Mouse (Mus musculus) heart, adult 2 months (tissue): ENCODE measurements at regions not wholly inside any gene's neighbourhood (a gene's known extent, or its start where the extent isn't known, plus 50 kb on each side); places are given as distances from the start of the nearest gene placed in this dataset.

Experiments used
- DNase-seq, 2 experiments: peaks; one replicate each; pipeline ENCODE4 v3.0.0; 2021
- H3K27ac ChIP-seq: fragments of 200-600 bp; 2 replicates; pipeline ENCODE4 v1.8.1; 2022
- H3K27me3 ChIP-seq: fragments of 200-500 bp; 2 replicates; pipeline ENCODE4 v1.6.1; 2012; ENCODE audit warnings: mild to moderate bottlenecking, low read length, inconsistent platforms, mixed read lengths; ENCODE audit not compliant: control insufficient read depth, insufficient read depth
- H3K36me3 ChIP-seq: fragments of 200-500 bp; 2 replicates; pipeline ENCODE4 v1.6.1; 2012; ENCODE audit warnings: low read length, inconsistent platforms; ENCODE audit not compliant: control insufficient read depth, insufficient read depth
- H3K4me1 ChIP-seq: fragments of 200-500 bp; 2 replicates; pipeline ENCODE4 v1.6.1; 2011; ENCODE audit warnings: low read length; ENCODE audit not compliant: control insufficient read depth, insufficient read depth
- H3K4me3 ChIP-seq: fragments of 200-600 bp; 2 replicates; pipeline ENCODE4 v1.8.1; 2022
- H3K79me2 ChIP-seq: fragments of 200-500 bp; replicated peaks from 2 replicates; pipeline ENCODE4 v1.6.1; 2012; ENCODE audit warnings: mild to moderate bottlenecking, inconsistent platforms, low read length, moderate library complexity, mixed read lengths; ENCODE audit not compliant: control insufficient read depth, insufficient read depth
- H3K9ac ChIP-seq: fragments of 200-500 bp; 2 replicates; pipeline ENCODE4 v1.6.1; 2012; ENCODE audit warnings: low read depth, mild to moderate bottlenecking, control low read depth, inconsistent platforms, low read length, mixed read lengths
- CTCF ChIP-seq: fragments of 200-600 bp; IDR thresholded peaks from 2 replicates; pipeline ENCODE4 v1.8.1; 2022; ENCODE audit warnings: antibody characterized with exemption, mild to moderate bottlenecking, moderate library complexity
- EP300 ChIP-seq: fragments of 200-500 bp; IDR thresholded peaks from 2 replicates; pipeline ENCODE4 v1.6.1; 2011; ENCODE audit warnings: low read depth, low read length, control low read depth; ENCODE audit not compliant: insufficient read depth
- POLR2A ChIP-seq: fragments of 200-500 bp; IDR thresholded peaks from 2 replicates; pipeline ENCODE4 v1.6.1; 2011; ENCODE audit warnings: mild to moderate bottlenecking, low read depth, low read length, control low read depth; ENCODE audit not compliant: insufficient read depth
- WGBS: fragments of 180-500 bp; shearing (Covaris S2); methylation state at CpG from one replicate; pipeline ENCODE4 v1.1.7; 2018; 5-methylcytosine and 5-hydroxymethylcytosine counted together
- intact Hi-C: fragments of 180-260 bp; cut with DNase I; formaldehyde crosslinking; loops from one replicate; pipeline ENCODE4 v1.15.1; 2025

DNA sequence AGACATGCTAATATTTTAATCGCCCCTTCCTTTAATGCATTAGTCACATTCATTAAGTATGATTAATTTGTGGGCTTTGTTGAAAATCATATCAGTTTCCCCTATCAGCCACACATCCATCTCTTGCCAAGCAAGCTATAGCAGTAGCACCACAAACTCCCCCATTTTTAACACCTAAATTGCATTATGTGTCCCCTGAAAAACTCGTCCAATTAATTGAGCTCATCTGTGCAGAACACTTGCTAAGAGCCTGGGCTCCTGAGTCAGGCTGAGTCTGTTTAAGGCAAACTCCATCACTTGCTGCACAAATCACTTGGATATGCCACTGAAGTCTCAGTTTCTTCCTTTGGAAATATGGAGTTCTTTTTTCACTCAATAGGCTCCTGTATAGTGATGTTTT lies 242.7 kb upstream of the Vstm2b start:
- TF ChIP-seq POLR2A (no peak), EP300 (no peak), CTCF (no peak)
- 79% methylated on average over 2 of the region's 2 CpGs for WGBS
- Histone ChIP-seq H3K27me3 (no peaks in the 10 kb centered on the region), H3K79me2 (no peaks in the 10 kb centered on the region), H3K27ac (no peak overlapping the region), H3K36me3 (no peaks in the 10 kb centered on the region), H3K4me3 (no peak overlapping the region), H3K9ac (no peak overlapping the region), H3K4me1 (no peaks in the 10 kb centered on the region)
- DNase-seq, result no peak
- intact Hi-C loops, result no loop called here

DNA sequence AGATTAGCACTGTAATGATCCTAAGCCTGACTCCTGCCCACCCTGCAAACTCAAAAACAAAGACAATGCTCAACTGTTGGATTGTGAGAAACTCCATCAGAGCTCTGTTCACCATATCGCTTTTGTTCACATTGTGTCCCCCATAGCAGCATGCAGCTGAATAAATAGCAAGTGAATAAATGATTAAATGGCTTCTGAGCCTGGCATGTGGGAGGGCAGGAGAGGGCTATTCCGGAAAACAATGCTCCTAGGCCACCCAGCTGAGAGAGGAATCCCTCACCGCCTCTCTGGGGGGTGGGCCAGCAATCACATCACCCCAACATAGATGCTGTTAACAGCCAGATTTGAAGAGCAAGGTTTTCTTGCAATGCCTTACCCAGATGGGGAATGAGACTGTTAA lies 238.5 kb upstream of the Vstm2b start:
- intact Hi-C loops, result no loop called here
- Histone ChIP-seq H3K27me3 (no peaks in the 10 kb centered on the region), H3K79me2 (no peaks in the 10 kb centered on the region), H3K36me3 (no peaks in the 10 kb centered on the region), H3K27ac (no peak overlapping the region), H3K4me3 (no peak overlapping the region), H3K9ac (no peak overlapping the region), H3K4me1 (no peaks in the 10 kb centered on the region)
- WGBS, result 60% methylated on average over 3 of the region's 3 CpGs
- no peak for DNase-seq
- TF ChIP-seq POLR2A, result no peak
- TF ChIP-seq CTCF, result no peak
- TF ChIP-seq EP300, result no peak

DNA sequence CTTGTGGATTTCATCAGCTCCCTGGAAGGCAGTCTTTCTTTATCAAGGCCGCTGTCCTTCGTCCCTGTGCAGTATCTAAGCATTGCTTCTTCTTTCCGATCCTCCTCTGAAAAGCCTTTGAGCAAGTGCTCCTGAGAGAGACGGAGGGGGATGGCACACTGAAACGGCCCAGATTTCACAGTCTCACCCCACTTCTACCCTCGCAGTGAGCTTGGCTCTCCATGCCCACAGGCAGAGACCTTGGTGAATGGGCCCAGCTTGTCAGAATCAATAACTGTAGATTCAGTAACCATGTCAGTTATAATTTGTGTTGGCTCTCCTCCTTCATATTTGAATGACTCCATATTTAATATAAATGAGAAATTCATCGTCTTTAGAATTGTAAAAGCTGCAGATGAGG lies 234.3 kb upstream of the Vstm2b start:
- TF ChIP-seq CTCF (no peak), POLR2A (no peak), EP300 (no peak)
- DNase-seq, result no peak
- intact Hi-C loops, result no loop called here
- H3K79me2 ChIP-seq, result no peaks in the 10 kb centered on the region
- H3K9ac ChIP-seq, result no peak overlapping the region
- H3K4me3 ChIP-seq, result no peak overlapping the region
- no peak overlapping the region for H3K27ac ChIP-seq
- no peaks in the 10 kb centered on the region for H3K36me3 ChIP-seq
- no peaks in the 10 kb centered on the region for H3K27me3 ChIP-seq
- 53% methylated on average over 7 of the region's 7 CpGs for WGBS
- no peaks in the 10 kb centered on the region for H3K4me1 ChIP-seq

DNA sequence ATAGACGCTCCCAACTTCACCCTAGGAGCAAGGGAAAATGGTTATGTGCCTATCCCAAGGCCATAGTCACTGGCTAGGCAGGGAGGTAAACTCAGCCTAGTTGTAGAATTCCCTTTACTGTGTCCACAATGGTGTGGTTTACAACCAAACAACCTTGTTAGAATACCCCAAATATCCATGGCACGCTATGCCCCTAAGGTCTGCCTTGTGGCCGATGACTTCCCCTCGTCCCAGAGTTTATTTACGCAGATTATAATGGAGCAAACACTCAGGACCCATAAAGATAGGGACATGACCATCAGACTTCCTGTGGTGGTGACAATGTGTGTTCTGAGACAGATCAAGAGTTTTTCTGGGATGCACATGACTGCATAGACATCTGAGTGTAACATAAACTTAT lies 231.5 kb upstream of the Vstm2b start:
- Histone ChIP-seq H3K79me2 (no peaks in the 10 kb centered on the region), H3K9ac (no peak overlapping the region), H3K4me3 (no peak overlapping the region), H3K27ac (no peak overlapping the region), H3K27me3 (no peaks in the 10 kb centered on the region), H3K4me1 (no peaks in the 10 kb centered on the region), H3K36me3 (no peaks in the 10 kb centered on the region)
- 73% methylated on average over 5 of the region's 5 CpGs for WGBS
- no peak for TF ChIP-seq EP300
- no peak for TF ChIP-seq POLR2A
- no peak for TF ChIP-seq CTCF
- no peak for DNase-seq
- intact Hi-C loops, result no loop called here

DNA sequence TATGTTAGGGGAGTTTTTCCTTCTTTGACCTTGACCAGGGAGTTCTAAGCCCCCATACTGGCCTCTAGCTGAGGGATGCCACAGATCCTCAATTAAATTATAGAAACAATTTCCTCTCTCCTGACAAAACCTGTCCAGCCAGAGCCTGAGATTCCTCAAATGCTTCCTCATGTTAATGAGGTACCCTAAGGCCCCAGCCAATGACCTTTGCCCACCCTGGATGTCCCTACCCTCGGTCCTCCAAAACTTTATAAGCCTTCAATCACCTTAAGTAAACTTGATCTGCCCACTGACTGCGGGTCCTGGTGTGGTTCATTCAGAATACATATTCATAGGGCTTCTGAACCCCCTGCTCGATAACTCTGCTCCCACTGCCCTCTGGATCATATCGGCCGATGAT lies 227.7 kb upstream of the Vstm2b start:
- intact Hi-C loops, result no loop called here
- H3K79me2 ChIP-seq, result no peaks in the 10 kb centered on the region
- 83% methylated on average over 5 of the region's 5 CpGs for WGBS
- H3K27me3 ChIP-seq, result no peaks in the 10 kb centered on the region
- H3K36me3 ChIP-seq, result no peaks in the 10 kb centered on the region
- H3K4me1 ChIP-seq, result no peaks in the 10 kb centered on the region
- no peak overlapping the region for H3K4me3 ChIP-seq
- H3K27ac ChIP-seq, result no peak overlapping the region
- no peak for DNase-seq
- no peak for TF ChIP-seq POLR2A
- no peak for TF ChIP-seq EP300
- no peak for TF ChIP-seq CTCF
- no peak overlapping the region for H3K9ac ChIP-seq

DNA sequence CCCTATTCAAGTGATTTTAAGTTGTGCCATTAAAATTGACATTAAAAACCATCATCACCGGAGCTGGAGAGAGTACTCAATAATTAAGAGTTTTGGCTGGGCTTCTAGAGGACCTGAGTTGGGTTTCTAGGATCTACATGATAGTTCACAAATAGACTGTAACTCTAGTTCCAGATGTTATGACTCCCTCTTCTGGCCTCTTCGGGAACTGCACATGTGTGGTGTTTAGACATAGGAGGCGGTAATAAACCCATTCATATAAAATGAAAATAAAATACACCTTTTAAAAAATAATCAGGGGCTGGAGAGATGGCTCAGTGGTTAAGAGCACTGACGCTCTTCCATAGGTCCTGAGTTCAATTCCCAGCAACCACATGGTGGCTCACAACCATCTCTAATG lies 227.1 kb upstream of the Vstm2b start:
- 91% methylated on average over 4 of the region's 4 CpGs for WGBS
- intact Hi-C loops, result no loop called here
- no peak for DNase-seq
- TF ChIP-seq POLR2A, result no peak
- peak; percentile 24 for TF ChIP-seq CTCF
- Histone ChIP-seq H3K36me3 (no peaks in the 10 kb centered on the region), H3K4me1 (no peaks in the 10 kb centered on the region), H3K27me3 (no peaks in the 10 kb centered on the region), H3K9ac (no peak overlapping the region), H3K79me2 (no peaks in the 10 kb centered on the region), H3K4me3 (no peak overlapping the region), H3K27ac (no peak overlapping the region)
